Mouse (Mus musculus) gastrocnemius, postnatal 4 days (tissue): ENCODE data around the gene Tnfrsf11a. TPM values are rescaled to one million over a fixed set of nuclear protein-coding genes. Genes with fewer than 3 reads are reported as not detected.
"Not testable (repeated sequence)": the region's sequence is repeated elsewhere in the genome, so short reads cannot be mapped to it uniquely, and the experiment has no call there.

ENCODE experiments used
- DNase-seq, 2 experiments: peaks; one replicate each; pipeline ENCODE4 v3.0.0; 2021 to 2022; ENCODE audit warnings: low spot score in 2 of 2, mixed read lengths in 2 of 2
- long read RNA-seq, 2 experiments: library from polyadenylated mRNA; stranded (forward); transcript quantifications; one replicate each; pipeline ENCODE4 v2.0.0; 2021
- total RNA-seq, 2 experiments: library from RNA; stranded (reverse); gene quantifications; 2 replicates each; pipeline ENCODE4 v1.2.3; 2021

The Tnfrsf11a gene
- 1 to 10 TPM; 2.1 to 2.4 TPM for total RNA-seq
- long read RNA-seq, experiment 1, full-length matches to known transcripts, result 1 of 3 reads
- long read RNA-seq, experiment 1, partial matches to known transcripts, result 2 of 3 reads
- long read RNA-seq, experiment 1, other reads (novel, unspliced or antisense), result 0 of 3 reads
- long read RNA-seq, experiment 2, partial matches to known transcripts, result 0 of 2 reads
- long read RNA-seq, experiment 2, other reads (novel, unspliced or antisense), result 2 of 2 reads

- DNase-seq, result peak; percentile 42 to 50
Measured at GRCm38 (mm10) chr1:105780457-105781364, at the start of gene Tnfrsf11a. Gene Tnfrsf11a, plus strand, starts transcription at chr1:105780718.

DNA sequence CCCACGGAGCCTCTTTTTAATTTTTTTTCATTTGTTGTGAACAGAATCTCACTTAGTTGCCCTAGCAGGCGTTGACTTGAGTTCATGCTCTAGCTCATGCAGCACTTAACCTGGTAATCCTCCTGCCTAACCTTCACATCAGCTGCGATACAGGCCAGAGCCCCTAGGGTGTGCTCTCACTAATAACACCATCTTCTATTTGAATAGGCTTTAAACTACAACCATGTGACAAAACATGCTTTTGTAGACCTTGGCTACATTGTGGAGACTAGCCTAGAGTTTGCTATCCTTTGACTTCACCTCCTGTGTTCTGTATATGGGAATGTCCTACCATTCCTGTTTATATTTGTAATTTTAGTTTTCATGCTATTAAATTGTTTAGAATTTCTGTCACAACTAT lies 45.2 kb upstream of the Tnfrsf11a start:
- DNase-seq, result no peak

DNA sequence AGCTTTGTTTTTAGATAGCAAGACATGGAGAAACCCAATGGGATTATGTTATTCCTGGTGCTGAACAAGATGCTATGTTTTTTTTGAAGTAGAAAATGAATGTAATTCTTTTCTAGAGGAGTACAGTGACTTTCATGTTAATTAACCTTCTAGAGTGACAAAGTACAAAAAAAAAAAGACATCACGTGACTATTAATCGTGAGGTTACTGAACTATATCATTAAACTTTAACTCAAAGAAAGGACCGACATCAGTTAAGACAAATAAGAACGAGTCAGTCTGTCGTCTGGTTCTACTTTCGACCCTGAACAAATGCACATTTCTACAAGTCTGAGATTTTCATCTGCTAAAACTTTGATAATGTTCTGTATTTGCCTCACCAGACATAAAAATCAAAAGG lies 42.2 kb upstream of the Tnfrsf11a start:
- DNase-seq, result no peak

- no peak for DNase-seq
Measured at GRCm38 (mm10) chr1:105739493-105739892, 41.0 kb upstream of the Tnfrsf11a start.

DNA sequence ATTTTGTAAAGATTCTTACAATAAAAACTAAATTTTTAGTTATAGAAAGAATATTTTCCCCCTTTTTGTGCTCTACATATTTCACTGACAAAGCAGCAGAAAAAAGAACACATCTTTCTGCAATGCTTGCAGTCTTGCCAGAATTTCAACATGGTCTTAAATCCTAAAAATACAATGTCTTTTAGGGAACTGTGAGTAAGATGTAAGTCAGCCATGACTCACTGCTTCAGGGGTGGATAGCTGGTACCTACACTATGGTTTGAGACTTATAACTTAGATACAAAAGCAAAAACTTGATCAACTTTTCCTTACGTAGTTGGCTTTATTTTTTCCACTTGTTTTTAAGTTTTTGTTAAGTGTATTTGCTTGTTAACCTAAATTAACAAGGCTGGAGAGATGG lies 38.0 kb upstream of the Tnfrsf11a start:
- no peak for DNase-seq

DNA sequence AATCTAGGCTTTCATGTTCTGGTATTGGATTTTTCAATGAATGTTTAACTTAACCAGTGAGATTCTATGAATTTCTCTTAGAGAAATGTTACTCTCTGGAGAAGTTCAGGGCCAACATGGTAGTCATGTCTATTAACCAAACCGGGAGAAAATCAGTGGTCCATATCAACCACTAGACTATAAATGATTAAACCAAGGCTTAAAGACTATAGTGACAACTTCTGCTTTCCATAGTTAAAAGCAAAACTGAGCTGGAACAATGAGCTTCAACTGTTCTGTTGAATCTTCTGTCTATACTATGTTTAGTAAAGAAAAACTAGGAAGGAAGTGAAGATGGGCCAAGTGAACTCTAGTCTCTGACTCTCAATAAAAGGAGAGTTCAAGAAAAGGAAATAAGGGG lies 34.1 kb upstream of the Tnfrsf11a start:
- DNase-seq, result no peak

- no peak for DNase-seq
Measured at GRCm38 (mm10) chr1:105746858-105747596, 33.5 kb upstream of the Tnfrsf11a start.

- DNase-seq, result no peak
Measured at GRCm38 (mm10) chr1:105748091-105748799, 32.3 kb upstream of the Tnfrsf11a start.

GRCm38 (mm10) chr1:105752196-105752595 lies 28.3 kb upstream of the Tnfrsf11a start:
- no peak for DNase-seq

DNA sequence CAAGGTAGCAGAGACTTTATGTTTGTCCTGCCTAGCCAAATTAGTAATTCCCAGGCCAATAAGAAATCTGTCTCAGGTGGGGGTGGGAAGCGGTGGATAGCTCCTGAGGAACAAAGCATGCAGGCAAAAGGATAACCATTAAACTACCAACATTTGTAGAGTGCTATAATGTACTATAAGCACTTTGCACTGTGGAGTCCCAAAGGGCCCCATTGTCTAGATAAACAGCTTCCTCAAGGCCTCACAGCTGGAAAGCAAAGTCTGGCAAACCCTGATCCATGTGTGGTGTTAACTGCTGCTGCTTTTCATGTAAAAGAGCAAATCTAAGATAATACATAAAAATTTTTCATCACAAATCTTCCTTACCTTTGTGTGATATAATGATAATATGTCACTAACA lies 27.6 kb upstream of the Tnfrsf11a start:
- no peak for DNase-seq

- DNase-seq, result no peak
Measured at GRCm38 (mm10) chr1:105758798-105759197, 21.7 kb upstream of the Tnfrsf11a start.

GRCm38 (mm10) chr1:105759422-105760165 lies 20.9 kb upstream of the Tnfrsf11a start:
- no peak for DNase-seq

DNA sequence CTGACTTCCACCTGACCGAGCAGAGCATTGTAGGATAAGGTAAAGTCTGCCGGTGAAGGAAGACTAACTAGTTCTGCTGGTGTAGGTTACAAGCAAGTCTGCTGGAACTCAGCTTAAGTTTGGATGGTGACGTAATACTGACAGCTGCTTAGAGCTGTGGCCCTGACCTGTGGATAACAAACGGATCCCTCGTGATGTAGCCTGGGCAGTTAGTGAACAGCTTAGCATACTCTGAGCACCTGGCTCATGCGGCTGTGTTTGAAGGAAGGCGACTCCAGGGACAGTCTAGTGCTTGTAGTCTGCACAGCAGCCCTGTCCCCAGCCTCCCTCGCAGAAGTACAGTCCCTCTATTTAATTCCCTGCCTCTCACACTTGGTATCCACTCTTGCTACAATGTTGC lies 14.9 kb upstream of the Tnfrsf11a start:
- no peak for DNase-seq

DNA sequence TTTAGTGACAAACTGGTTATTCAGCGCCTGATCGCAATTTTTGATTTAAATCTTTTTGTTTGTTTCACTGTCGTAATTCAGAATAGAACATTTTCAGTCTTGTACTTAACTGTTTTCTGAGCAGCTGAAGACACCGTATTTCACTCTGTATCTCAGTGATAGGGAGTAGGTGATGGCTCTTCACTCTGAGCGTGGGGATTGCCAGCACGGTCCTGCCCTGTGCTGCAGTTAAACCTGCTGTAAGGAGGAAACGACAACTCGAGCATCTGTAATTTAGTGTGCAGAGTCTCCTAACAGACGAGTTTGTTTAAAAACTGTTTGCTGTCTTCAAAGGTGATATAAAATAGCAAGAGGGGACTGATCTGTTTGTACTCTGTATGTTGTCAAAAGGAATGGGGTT lies 14.4 kb upstream of the Tnfrsf11a start:
- DNase-seq, result not testable (repeated sequence)

DNA sequence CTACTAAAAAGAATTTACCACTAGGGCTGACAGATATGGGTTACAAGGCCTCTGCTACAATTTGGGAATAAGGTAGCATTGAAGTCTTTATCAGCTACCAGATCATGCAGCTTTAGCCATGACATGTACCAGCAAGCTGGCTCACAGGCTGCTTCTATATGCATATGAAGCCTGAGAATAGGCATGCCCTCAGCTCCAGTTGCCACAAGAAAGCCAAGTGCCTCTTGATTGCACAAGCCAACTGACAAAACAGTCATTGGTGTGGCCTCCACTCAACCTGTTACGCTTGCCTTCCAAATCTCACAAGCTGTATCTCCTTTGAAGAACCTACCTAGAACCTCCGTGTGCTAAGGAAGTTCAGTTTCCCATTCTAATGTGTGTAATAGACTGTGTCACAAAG lies 12.1 kb upstream of the Tnfrsf11a start:
- no peak for DNase-seq

GRCm38 (mm10) chr1:105770685-105771084 lies 9.8 kb upstream of the Tnfrsf11a start:
- no peak for DNase-seq

DNA sequence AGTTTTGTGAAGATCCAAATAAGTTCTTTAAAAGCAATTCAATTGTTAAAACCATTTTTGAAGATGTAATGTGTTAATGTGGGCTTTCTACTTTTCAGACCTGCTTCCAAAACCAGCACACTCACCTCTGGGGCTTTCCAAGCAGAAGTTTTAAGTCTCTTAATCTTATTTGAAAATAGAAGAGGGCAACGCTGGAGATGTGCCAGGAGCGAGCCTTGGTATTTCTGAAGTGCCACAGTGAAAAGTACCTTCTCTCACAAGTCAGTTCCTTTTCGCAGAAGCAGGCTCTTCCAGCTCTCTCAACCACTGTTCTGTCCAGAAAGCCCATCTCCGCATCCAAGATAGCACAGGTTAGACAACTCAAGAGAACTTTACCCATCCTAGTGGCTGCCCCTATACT lies 4.1 kb upstream of the Tnfrsf11a start:
- no peak for DNase-seq

GRCm38 (mm10) chr1:105780079-105780456 lies 450 bp upstream of the Tnfrsf11a start:
- DNase-seq, result no peak

GRCm38 (mm10) chr1:105781391-105782146 lies 1.1 kb downstream of the Tnfrsf11a start:
- no peak for DNase-seq
